Mouse (Mus musculus) embryonic fibroblast, embryonic 13.5 days (primary cell): ENCODE measurements around the gene Tsnaxip1. TPM values are rescaled to one million over a fixed set of nuclear protein-coding genes. Genes with fewer than 3 reads are reported as not detected.
"Not testable (repeated sequence)": the region's sequence is repeated elsewhere in the genome, so short reads cannot be mapped to it uniquely, and the experiment has no call there.

Source experiments
- H3K27ac ChIP-seq: 2 replicates; pipeline ENCODE4 v1.5.1; 2012; ENCODE audit warnings: low read length, control low read depth, inconsistent platforms; ENCODE audit not compliant: insufficient read depth
- H3K4me1 ChIP-seq: 2 replicates; pipeline ENCODE4 v1.6.1; 2011; ENCODE audit warnings: low read length; ENCODE audit not compliant: control insufficient read depth, insufficient read depth
- H3K4me3 ChIP-seq: 2 replicates; pipeline ENCODE4 v1.5.1; 2011; ENCODE audit warnings: mild to moderate bottlenecking, control low read depth, low read length; ENCODE audit not compliant: insufficient read depth
- CTCF ChIP-seq: IDR thresholded peaks from 2 replicates; pipeline ENCODE4 v1.5.1; 2011; ENCODE audit warnings: mild to moderate bottlenecking, control low read depth, low read length, moderate library complexity, borderline replicate concordance; ENCODE audit not compliant: insufficient read depth
- POLR2A ChIP-seq: IDR thresholded peaks from 2 replicates; pipeline ENCODE4 v1.6.1; 2011; ENCODE audit warnings: low read depth, mild to moderate bottlenecking, control low read depth, low read length, moderate library complexity
- polyA plus RNA-seq: library from polyadenylated mRNA; stranded (reverse); fragments of >200 nt; gene quantifications from 2 replicates; pipeline ENCODE4 v1.2.4, GENCODE M21; 2011; ENCODE audit warnings: low read depth; ENCODE audit not compliant: missing spikeins, insufficient read length

The Tsnaxip1 gene
- polyA plus RNA-seq, 1 experiment = not detected

DNA sequence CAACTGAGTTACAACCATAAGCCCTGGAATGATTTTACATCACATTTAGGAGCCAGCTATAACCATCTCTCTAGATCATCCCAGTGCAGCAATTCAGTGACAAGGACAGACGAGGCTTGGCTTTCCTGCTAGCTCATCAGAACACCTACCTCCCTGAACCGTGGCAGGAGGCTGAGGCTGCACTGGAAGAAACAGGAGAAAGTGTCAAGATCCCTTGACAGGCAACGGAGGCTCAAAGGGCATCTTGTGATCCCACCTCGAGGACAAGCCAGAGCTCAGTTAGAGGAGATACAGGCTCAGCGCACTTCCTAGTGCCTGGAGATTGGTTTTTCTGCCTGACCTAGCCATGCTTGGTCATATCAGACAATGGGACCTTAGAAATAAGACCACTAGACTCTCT is 15.0 kb upstream of the Tsnaxip1 start:
- Histone ChIP-seq H3K27ac (no peak overlapping the region), H3K4me3 (no peak overlapping the region), H3K4me1 (peaks cover 5% of the 10 kb centered on the region; the same call in 1 of the 2 replicates)
- no peak for TF ChIP-seq CTCF
- no peak for TF ChIP-seq POLR2A

DNA sequence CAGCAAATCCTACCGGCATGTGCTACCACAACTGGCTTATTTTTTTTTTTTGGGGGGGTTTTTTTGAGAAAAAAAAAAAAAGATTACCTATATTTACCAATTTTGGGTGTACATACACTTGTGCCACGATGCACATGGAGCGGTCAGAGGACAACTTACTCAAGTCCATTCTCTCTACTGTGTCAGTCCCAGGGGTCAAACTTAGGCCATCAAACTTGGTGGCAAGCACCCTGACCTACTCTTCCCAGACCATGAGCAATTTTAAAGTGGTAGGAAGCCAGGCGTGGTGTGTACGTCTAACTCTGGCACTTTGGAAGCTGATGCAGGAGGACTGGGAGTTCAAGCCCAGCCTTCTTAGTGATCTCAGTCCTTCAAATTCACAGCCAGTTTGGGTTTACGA is 14.3 kb upstream of the Tsnaxip1 start:
- no peak for TF ChIP-seq POLR2A
- no peak for TF ChIP-seq CTCF
- no peak overlapping the region for H3K27ac ChIP-seq
- H3K4me1 ChIP-seq = peaks cover 5% of the 10 kb centered on the region; the same call in 1 of the 2 replicates
- H3K4me3 ChIP-seq = no peak overlapping the region

DNA sequence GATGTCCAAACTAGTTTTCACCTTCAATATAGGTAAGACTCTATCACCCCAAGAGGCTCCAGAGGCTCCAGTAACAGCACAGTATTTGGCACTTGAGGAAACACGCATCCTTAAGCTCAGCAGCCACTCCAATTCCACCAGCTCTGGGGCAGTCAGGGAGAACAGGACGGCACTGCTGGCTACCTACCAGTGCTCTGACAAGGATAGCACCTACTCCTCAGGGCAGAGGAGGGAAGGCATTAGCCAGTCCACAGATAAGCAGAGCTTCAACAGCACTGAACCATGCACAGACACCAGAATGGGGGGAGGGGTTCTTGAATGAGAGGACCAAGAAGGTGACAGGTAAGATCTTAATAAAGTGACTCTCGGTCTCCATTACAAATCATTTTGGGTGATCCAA is 7.9 kb upstream of the Tsnaxip1 start:
- TF ChIP-seq POLR2A (no peak), CTCF (no peak)
- Histone ChIP-seq H3K4me1 (no peaks in the 10 kb centered on the region), H3K4me3 (no peak overlapping the region), H3K27ac (no peak overlapping the region)

DNA sequence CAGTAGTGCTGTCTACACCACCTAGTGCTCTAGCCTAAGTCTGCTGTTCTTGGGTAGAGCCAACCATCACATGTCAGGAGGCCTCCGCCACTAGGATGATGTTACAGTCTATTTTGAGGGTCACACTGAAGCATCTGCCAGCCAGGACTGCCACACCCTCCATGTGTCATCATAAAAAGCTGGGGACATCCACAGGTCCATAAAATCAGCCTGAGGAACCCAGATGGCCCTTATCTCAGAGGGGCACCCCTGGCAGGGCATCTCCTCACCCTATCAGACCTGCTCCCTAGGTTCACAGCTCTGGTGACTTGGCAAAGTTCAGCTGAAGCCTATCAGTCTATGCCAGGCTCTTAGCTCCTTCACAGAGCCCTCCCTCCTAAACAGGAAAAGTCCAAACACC is 6.6 kb upstream of the Tsnaxip1 start:
- Histone ChIP-seq H3K27ac (no peak overlapping the region), H3K4me1 (no peaks in the 10 kb centered on the region), H3K4me3 (no peak overlapping the region)
- no peak for TF ChIP-seq CTCF
- no peak for TF ChIP-seq POLR2A

DNA sequence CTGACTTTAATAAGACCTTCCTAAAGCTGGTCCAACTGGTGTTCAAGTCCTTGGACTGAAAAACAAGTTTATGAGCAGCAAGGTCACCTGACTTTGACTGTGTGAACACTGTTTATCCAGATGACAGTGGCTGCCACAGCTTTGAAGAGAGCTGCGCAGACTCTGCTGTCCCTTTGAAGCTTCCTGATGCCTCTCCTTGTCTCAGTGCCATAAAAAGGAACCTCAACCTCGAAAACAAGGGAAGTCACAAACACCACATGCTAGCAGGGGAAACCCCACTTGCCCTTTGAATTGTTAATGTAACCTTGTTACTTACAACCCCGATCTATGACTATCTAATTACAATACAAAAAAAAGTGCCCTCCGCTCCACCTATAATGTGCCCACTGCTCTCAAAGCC is 2.0 kb upstream of the Tsnaxip1 start:
- Histone ChIP-seq H3K4me1 (no peaks in the 10 kb centered on the region), H3K27ac (no peak overlapping the region), H3K4me3 (peak overlapping the region; percentile 84)
- TF ChIP-seq POLR2A (no peak), CTCF (no peak)

DNA sequence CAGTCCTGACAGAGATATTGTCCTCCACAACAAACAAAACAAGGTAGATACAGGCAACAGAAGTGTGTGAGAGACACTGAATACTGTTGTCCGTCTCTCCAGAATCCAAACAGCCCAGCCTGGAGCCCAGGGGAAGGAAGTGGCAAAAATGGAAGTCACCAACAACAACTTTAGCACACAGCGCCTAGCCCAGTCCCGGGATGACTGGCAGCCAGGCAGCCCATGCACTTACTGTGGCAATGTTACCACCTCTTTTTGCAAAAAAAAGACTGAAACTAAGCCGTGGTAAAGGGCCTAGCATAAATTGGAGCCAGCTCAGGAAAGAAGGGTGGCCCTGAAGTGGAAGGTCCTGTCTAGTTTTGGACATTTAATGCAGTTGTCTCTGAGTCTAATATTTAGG is 1.2 kb upstream of the Tsnaxip1 start:
- TF ChIP-seq POLR2A = no peak
- no peak overlapping the region for H3K27ac ChIP-seq
- peak overlapping the region; percentile 84 for H3K4me3 ChIP-seq
- H3K4me1 ChIP-seq = no peaks in the 10 kb centered on the region

DNA sequence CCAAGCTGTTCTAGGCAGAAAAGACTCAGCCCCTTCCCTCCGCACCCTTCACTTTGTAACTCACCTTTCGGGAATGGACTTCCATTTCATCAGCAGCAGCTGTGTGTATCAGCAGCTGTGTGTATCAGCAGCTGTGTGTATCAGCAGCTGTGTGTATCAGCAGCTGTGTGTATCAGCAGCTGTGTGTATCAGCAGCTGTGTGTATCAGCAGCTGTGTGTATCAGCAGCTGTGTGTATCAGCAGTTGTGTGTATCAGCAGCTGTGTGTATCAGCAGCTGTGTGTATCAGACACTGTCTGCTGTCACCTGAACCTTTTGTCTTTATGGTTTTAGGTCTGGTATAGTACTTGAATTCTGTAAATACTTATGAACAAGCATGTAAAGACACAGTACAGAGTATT is 6.2 kb downstream of the Tsnaxip1 start:
- H3K4me1 ChIP-seq, H3K27ac ChIP-seq: not testable (repeated sequence)

DNA sequence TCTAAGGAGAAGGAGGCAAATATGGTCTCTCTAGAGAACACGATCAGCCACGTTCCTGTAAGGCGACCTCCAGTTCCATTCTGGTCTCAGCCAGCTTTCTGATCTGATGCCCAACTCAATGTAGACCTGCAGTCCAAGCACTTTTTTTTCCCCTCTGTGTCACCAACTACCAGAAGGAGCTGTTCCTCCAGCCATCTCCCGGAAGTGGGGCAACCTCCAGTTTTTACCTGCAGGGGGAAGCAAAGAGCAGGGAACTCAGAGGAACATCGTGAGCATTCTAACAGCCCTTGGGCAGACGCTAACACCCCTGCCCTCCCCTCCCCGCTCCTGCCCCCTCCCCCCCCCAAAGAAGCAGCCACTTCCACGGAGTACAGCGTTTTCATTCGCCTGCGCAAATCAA is 7.8 kb downstream of the Tsnaxip1 start:
- no peak overlapping the region for H3K4me3 ChIP-seq
- no peak overlapping the region for H3K27ac ChIP-seq
- H3K4me1 ChIP-seq = no peaks in the 10 kb centered on the region
- TF ChIP-seq CTCF = no peak
- no peak for TF ChIP-seq POLR2A

More for the DNA sequence above, 6.2 kb downstream of the Tsnaxip1 start:
- not testable (repeated sequence) for H3K4me3 ChIP-seq

DNA sequence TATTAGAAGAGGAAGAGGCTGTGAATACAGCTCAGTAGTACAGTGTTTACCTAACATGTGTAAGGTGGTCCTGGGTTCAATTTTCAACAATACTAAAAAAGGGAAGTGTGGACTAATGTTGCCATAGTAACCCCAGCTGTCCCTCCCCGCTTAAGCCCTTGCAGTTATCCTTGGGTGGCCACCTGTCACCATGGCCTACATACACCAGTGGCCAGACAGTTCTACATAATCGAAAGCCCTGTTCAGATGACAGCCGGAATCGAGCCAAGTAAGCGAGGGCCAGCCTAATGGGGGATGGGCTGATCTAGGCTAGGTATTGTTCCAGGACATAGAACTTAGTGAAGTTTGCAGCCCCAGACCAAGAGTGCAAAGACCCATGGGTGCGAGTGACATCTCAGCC is 9.5 kb downstream of the Tsnaxip1 start:
- no peaks in the 10 kb centered on the region for H3K4me1 ChIP-seq
- H3K4me3 ChIP-seq = no peak overlapping the region
- H3K27ac ChIP-seq = no peak overlapping the region
- TF ChIP-seq CTCF (no peak), POLR2A (no peak)

DNA sequence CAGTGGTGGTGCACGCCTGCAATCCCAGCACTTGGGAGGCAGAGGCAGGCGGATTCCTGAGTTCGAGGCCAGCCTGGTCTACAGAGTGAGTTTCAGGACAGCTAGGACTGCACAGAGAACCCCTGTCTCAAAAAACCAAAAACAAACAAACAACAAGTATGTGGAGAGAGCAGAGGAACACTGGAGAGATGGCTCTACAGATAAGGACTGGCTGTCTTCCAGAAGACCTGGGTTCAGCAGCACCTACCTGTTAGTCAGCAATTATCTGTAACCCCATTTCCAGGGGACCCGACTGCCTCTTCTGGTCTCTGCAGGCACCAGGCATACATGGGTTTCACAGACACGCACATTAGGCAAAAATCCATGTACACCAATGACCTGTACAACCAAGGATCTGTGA is 11.7 kb downstream of the Tsnaxip1 start:
- H3K27ac ChIP-seq = no peak overlapping the region
- no peak for TF ChIP-seq CTCF
- no peak for TF ChIP-seq POLR2A
- no peak overlapping the region for H3K4me3 ChIP-seq

DNA sequence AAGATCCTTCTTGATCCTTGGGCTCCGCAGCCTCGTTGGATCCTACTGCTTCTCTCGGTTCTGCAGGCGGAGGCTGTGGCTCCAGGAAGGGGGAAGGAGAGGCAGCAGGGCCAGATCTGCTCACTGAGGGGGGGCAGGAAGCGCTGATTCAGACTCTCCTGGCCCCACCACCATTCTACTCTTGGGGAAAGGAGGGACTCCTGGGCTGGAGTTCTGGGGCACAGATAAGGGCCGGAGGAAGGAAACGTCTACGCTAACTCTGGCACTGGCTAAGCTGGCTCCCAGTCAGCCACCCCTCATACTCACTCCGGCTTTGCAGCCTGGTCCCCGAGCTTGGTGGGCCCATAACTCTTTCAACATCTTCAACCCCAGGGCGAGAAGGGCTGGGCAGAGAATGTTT is 19.1 kb downstream of the Tsnaxip1 start:
- peaks cover 7% of the 10 kb centered on the region; the same call in 1 of the 2 replicates for H3K4me1 ChIP-seq
- H3K4me3 ChIP-seq = no peak overlapping the region
- H3K27ac ChIP-seq = no peak overlapping the region
- TF ChIP-seq POLR2A (no peak), CTCF (no peak)

More for the DNA sequence above, 11.7 kb downstream of the Tsnaxip1 start:
- H3K4me1 ChIP-seq = no peaks in the 10 kb centered on the region
